Mouse (Mus musculus): ENCODE data around the gene Kank2. TPM values are rescaled to one million over a fixed set of nuclear protein-coding genes. Genes with fewer than 3 reads are reported as not detected.

Kank2 gene
- polyA plus RNA-seq (2012; rRNA removed): 23.0 and 24.8 TPM in 2 replicates

GRCm38 (mm10) chr9:21798345-21799009 is at the start of gene Kank2:
Kank2 (minus strand) TSS chr9:21798744.
- H3K36me3 ChIP-seq (ENCODE audit: control insufficient read depth, insufficient read depth, low read length): peaks cover 7% of the 10 kb centered on the region; the same call in 1 of the 2 replicates
- TF ChIP-seq CTCF (IDR thresholded peaks at IDR 0.05; ENCODE audit: extremely low read depth, insufficient read length, insufficient replicate concordance, low read depth, low read length) (no peak), POLR2A (IDR thresholded peaks at IDR 0.05; ENCODE audit: low read depth, low read length) (peak; percentile 52; the same call in 1 of the 2 replicates)
- WGBS: under 1% methylated on average over 52 of the region's 52 CpGs
- H3K27ac ChIP-seq (ENCODE audit: insufficient read depth, low read depth, low read length): peak within 1 kb of the TSS; percentile 57
- peak within 1 kb of the TSS; percentile 81 for H3K4me3 ChIP-seq (ENCODE audit: low read depth, low read length)
- H3K4me1 ChIP-seq (ENCODE audit: control insufficient read depth, insufficient read depth, insufficient read length, low read length): peaks cover 7% of the 10 kb centered on the region
- H3K27me3 ChIP-seq (ENCODE audit: control insufficient read depth, insufficient read depth, low read length): no peaks in the 10 kb centered on the region

- Histone ChIP-seq H3K27me3 (ENCODE audit: control insufficient read depth, insufficient read depth, low read length) (no peaks in the 10 kb centered on the region), H3K4me1 (ENCODE audit: control insufficient read depth, insufficient read depth, insufficient read length, low read length) (peaks cover 3% of the 10 kb centered on the region), H3K27ac (ENCODE audit: insufficient read depth, low read depth, low read length) (peak overlapping the region; percentile 20; the same call in 1 of the 2 replicates), H3K36me3 (ENCODE audit: control insufficient read depth, insufficient read depth, low read length) (peaks cover 5% of the 10 kb centered on the region), H3K4me3 (ENCODE audit: low read depth, low read length) (no peak overlapping the region)
- 69% methylated on average over 10 of the region's 10 CpGs for WGBS
- no peak for TF ChIP-seq POLR2A (IDR thresholded peaks at IDR 0.05; ENCODE audit: low read depth, low read length)
- no peak for TF ChIP-seq CTCF (IDR thresholded peaks at IDR 0.05; ENCODE audit: extremely low read depth, insufficient read length, insufficient replicate concordance, low read depth, low read length)
Measured at GRCm38 (mm10) chr9:21847926-21848325, 49.4 kb upstream of the Kank2 start.

- 59% methylated on average over 3 of the region's 3 CpGs for WGBS
Measured at GRCm38 (mm10) chr9:21847425-21847824, 48.9 kb upstream of the Kank2 start.

GRCm38 (mm10) chr9:21846755-21847341 is 48.3 kb upstream of the Kank2 start:
- H3K4me1 ChIP-seq (ENCODE audit: control insufficient read depth, insufficient read depth, insufficient read length, low read length): 0 out of 2 replicates have a peak, but pooled peaks cover 6% of the 10 kb centered on the region
- TF ChIP-seq POLR2A (IDR thresholded peaks at IDR 0.05; ENCODE audit: low read depth, low read length) (no peak), CTCF (IDR thresholded peaks at IDR 0.05; ENCODE audit: extremely low read depth, insufficient read length, insufficient replicate concordance, low read depth, low read length) (no peak)
- WGBS: 70% methylated on average over 11 of the region's 11 CpGs
- peak overlapping the region; percentile 11; the same call in 1 of the 2 replicates for H3K4me3 ChIP-seq (ENCODE audit: low read depth, low read length)
- H3K36me3 ChIP-seq (ENCODE audit: control insufficient read depth, insufficient read depth, low read length): peaks cover 5% of the 10 kb centered on the region
- H3K27me3 ChIP-seq (ENCODE audit: control insufficient read depth, insufficient read depth, low read length): no peaks in the 10 kb centered on the region
- peak overlapping the region; percentile 40 for H3K27ac ChIP-seq (ENCODE audit: insufficient read depth, low read depth, low read length)

More at GRCm38 (mm10) chr9:21847425-21847824, 48.9 kb upstream of the Kank2 start:
- Histone ChIP-seq H3K27me3 (ENCODE audit: control insufficient read depth, insufficient read depth, low read length) (no peaks in the 10 kb centered on the region), H3K27ac (ENCODE audit: insufficient read depth, low read depth, low read length) (peak overlapping the region; percentile 20), H3K36me3 (ENCODE audit: control insufficient read depth, insufficient read depth, low read length) (peaks cover 5% of the 10 kb centered on the region), H3K4me3 (ENCODE audit: low read depth, low read length) (no peak overlapping the region), H3K4me1 (ENCODE audit: control insufficient read depth, insufficient read depth, insufficient read length, low read length) (0 out of 2 replicates have a peak, but pooled peaks cover 6% of the 10 kb centered on the region)
- TF ChIP-seq POLR2A (IDR thresholded peaks at IDR 0.05; ENCODE audit: low read depth, low read length) (no peak), CTCF (IDR thresholded peaks at IDR 0.05; ENCODE audit: extremely low read depth, insufficient read length, insufficient replicate concordance, low read depth, low read length) (no peak)

- TF ChIP-seq CTCF (IDR thresholded peaks at IDR 0.05; ENCODE audit: extremely low read depth, insufficient read length, insufficient replicate concordance, low read depth, low read length): no peak
- no peak for TF ChIP-seq POLR2A (IDR thresholded peaks at IDR 0.05; ENCODE audit: low read depth, low read length)
- Histone ChIP-seq H3K27ac (ENCODE audit: insufficient read depth, low read depth, low read length) (no peak overlapping the region), H3K36me3 (ENCODE audit: control insufficient read depth, insufficient read depth, low read length) (peaks cover 5% of the 10 kb centered on the region), H3K4me3 (ENCODE audit: low read depth, low read length) (no peak overlapping the region), H3K27me3 (ENCODE audit: control insufficient read depth, insufficient read depth, low read length) (no peaks in the 10 kb centered on the region), H3K4me1 (ENCODE audit: control insufficient read depth, insufficient read depth, insufficient read length, low read length) (0 out of 2 replicates have a peak, but pooled peaks cover 6% of the 10 kb centered on the region)
- 45% methylated on average over 14 of the region's 14 CpGs for WGBS
Measured at GRCm38 (mm10) chr9:21845381-21846080, 47.0 kb upstream of the Kank2 start.

- peaks cover 7% of the 10 kb centered on the region for H3K36me3 ChIP-seq (ENCODE audit: control insufficient read depth, insufficient read depth, low read length)
- H3K27ac ChIP-seq (ENCODE audit: insufficient read depth, low read depth, low read length): no peak overlapping the region
- TF ChIP-seq CTCF (IDR thresholded peaks at IDR 0.05; ENCODE audit: extremely low read depth, insufficient read length, insufficient replicate concordance, low read depth, low read length) (no peak), POLR2A (IDR thresholded peaks at IDR 0.05; ENCODE audit: low read depth, low read length) (no peak)
- 0 out of 2 replicates have a peak, but pooled peaks cover 6% of the 10 kb centered on the region for H3K4me1 ChIP-seq (ENCODE audit: control insufficient read depth, insufficient read depth, insufficient read length, low read length)
- no peaks in the 10 kb centered on the region for H3K27me3 ChIP-seq (ENCODE audit: control insufficient read depth, insufficient read depth, low read length)
- 69% methylated on average over 6 of the region's 6 CpGs for WGBS
- H3K4me3 ChIP-seq (ENCODE audit: low read depth, low read length): no peak overlapping the region
Measured at GRCm38 (mm10) chr9:21843086-21843485, 44.5 kb upstream of the Kank2 start.
